Mouse (Mus musculus) heart, postnatal 14 days (tissue): ENCODE measurements at regions not wholly inside any gene's neighbourhood (a gene's known extent, or its start where the extent isn't known, plus 50 kb on each side); places are given as distances from the start of the nearest gene placed in this dataset.

Experiments
- DNase-seq, 2 experiments: peaks; one replicate each; pipeline ENCODE4 v3.0.0; 2021 to 2022
- intact Hi-C: fragments of 180-260 bp; cut with DNase I; formaldehyde crosslinking; loops from one replicate; pipeline ENCODE4 v1.15.1; 2025

DNA sequence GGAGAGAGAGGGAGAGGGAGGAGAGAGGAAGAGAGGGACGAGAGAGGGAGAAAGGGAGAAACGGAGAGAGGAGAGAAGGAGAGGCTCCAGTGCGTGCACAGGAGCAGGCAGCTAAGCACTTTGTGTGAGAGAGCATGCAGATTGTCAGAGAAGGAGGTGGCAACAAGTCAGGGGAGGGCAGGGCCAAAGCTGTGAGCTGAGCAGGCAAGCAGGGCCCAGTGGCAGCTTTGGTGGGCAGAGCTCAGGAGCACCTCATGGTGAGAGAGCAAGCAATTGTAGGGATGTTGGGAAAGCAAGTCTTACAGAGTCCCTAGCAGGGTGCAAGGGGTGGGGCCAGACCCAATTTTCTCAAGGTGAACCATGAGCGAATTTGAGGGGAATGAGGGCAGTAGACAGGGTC lies 234.3 kb upstream of the Hey2 start:
- intact Hi-C loops = no loop called here

GRCm38 (mm10) chr10:31076415-31076814 lies 233.8 kb upstream of the Hey2 start:
- intact Hi-C loops = no loop called here
- no peak for DNase-seq

More for the DNA sequence above, 234.3 kb upstream of the Hey2 start:
- DNase-seq = no peak

DNA sequence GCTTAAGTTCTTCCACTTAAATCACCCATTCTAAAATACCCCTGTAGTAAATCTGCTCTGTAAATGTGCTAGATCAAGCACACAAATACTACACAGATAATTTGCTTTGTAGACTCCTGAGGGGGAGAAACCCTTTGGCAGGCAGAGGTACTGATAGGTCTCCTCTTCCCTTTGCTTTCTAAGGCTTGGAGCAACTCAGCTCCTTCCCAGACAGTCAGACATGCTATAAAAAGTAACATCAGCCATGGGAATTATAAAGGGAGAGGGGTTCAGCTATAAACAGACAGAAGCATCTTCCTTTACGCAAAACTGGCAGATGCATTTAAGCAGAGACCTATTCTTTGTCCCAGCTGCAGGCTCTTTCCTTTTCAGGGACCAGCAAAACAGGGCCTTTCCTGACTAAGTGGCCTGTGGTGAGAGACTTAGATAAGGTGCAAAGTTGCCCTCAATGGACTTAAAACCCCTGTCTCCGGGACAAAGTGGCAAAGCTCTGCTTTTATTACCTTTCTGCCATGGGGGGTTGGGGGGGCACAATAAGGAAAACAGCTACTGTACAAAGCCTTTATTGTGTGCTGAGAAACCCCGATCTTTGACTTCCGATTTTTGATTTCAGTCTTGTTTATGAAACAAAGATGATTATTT lies 231.5 kb upstream of the Hey2 start:
- DNase-seq = no peak
- intact Hi-C loops = no loop called here

GRCm38 (mm10) chr10:31068668-31069223 lies 226.1 kb upstream of the Hey2 start:
- no peak for DNase-seq
- intact Hi-C loops = no loop called here

- intact Hi-C loops = no loop called here
- no peak for DNase-seq
Observed at GRCm38 (mm10) chr10:31062732-31063131, 220.1 kb upstream of the Hey2 start.

- intact Hi-C loops = no loop called here
- DNase-seq = no peak
Observed at GRCm38 (mm10) chr10:31053260-31053659, 210.7 kb upstream of the Hey2 start.

- intact Hi-C loops = no loop called here
- DNase-seq = no peak
Observed at GRCm38 (mm10) chr10:31051222-31051621, 208.6 kb upstream of the Hey2 start.

DNA sequence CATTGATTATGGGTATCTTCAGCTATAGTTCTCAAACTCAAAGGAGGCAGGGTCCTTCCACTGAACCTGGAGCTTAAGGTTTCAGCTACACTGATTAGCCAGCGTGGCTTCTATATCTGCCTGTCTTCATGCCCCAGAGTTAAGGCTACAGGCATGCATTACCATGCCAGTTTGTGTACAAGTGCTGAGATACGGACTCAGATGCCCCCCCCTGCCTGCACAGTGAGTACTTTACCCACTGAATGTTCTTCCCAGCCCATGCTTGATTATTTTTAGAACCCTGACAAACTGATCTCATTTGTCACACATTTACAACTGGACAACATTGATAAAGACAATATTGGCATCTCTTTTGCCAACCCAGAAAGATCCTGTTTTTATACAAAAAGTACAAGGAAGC lies 206.8 kb upstream of the Hey2 start:
- DNase-seq = no peak
- intact Hi-C loops = no loop called here

DNA sequence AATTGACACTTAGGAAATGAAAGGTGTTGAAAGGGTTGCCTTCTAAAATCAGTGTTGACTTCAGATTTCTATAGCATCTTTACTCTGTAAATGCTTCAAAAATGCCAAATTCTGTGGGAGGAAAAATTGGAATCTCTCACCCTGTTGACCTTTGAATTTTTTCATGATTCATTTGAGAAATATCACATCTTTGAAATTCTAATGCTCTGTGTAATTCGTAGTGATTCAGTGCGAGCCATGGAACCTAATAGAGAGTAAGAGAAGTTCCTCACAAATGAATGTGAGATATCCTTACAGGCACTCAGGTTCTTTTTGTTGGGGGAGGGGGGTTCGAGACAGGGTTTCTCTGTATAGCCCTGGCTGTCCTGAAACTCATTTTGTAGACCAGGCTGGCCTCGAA lies 193.0 kb upstream of the Hey2 start:
- DNase-seq = no peak
- intact Hi-C loops = no loop called here

DNA sequence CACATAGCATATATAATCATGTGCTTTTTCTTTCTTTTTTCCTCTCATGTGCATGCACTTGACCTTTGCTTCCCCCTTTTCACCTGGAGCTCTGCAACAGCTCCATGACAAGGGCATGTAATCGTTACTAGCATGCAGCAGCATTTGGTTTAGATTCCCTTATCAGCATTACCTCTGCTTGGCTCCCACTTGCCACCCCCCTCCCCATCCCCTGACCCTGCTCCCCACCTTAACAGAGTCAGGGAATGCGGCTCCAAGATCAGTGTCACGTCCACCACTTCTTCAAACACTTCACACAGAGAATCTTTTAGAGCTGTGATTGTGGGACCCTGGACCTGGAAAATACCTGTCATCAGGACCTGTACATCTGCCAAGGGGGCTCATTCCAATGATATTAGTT lies 192.2 kb upstream of the Hey2 start:
- intact Hi-C loops = no loop called here
- DNase-seq = no peak

DNA sequence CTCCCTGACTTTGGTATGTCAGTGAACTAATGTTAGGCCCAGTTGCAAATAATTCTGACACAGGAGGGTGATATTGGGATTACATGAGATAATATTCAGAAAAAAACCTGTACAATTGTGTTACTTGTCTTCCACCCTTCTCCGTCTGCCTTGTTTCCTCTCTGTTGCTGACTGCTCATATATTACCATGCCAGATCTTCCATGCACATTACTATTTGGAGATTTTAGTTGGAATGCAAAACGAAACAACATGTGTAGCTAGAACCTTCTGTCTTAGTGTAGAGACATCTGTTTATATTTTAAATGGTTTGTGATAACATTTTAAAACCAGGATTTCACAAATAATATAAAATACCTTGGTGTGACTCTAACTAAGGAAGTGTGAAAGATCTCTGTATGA lies 188.1 kb upstream of the Hey2 start:
- no peak for DNase-seq
- intact Hi-C loops = no loop called here

- intact Hi-C loops = no loop called here
- DNase-seq = no peak
Observed at GRCm38 (mm10) chr10:31026440-31026839, 183.8 kb upstream of the Hey2 start.

DNA sequence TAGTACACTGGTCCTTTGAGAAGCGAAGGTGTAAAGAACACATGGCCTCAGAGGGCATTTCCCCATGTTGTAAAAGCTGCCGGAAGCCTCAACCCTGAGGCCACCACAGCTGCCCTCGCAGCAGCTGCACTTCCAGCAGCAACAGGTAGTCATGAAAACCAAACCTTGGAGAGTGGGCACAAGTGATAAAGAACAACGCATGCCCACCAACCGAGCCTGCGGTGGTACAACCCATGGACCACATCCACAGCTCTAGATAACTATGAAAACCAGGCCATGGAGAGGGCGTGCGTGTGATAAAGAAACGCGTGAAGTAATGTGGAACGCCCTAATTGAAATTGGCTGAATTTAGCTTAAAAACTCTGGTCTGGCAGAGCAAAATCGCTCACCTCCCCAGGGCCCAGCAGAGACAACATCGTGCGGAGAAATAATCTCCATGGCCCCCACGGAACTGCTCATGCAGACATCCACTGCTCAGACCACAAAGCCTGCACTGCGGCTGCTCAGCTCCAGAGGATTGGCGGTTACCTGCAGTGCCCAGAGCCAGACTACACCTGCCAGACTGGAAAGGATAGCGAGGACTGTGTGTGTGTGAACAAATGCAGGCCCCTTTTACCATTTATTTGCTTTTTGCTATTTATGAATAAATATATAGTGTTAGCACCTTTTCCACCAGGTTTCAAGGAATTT lies 170.2 kb upstream of the Hey2 start:
- no peak for DNase-seq
- intact Hi-C loops = no loop called here

DNA sequence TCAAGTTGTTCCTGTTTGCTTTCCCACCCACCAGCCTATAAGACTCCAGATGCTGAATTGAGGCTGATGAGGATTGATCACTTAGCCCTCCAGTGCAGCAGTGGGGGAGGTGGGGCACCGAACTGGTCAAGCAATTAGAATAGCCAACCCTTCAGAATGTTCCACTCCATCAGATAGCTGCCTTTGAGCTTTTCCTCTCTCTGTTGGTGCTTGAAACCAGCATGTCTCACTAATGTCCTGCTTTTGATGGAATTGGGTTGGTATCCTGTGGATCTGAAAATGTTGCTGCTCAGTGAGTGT lies 167.3 kb upstream of the Hey2 start:
- intact Hi-C loops = no loop called here
- DNase-seq = no peak

GRCm38 (mm10) chr10:31009128-31009954 lies 166.7 kb upstream of the Hey2 start:
- DNase-seq = no peak
- intact Hi-C loops = no loop called here

GRCm38 (mm10) chr10:30998163-30998944 lies 155.8 kb upstream of the Hey2 start:
- DNase-seq = no peak
- intact Hi-C loops = no loop called here

GRCm38 (mm10) chr10:30992167-30992566 lies 149.6 kb upstream of the Hey2 start:
- intact Hi-C loops = no loop called here
- DNase-seq = no peak

- peak in 1 of 2 experiments; percentile 17 for DNase-seq
- intact Hi-C loops = no loop called here
Observed at GRCm38 (mm10) chr10:30980279-30980968, 137.8 kb upstream of the Hey2 start.

GRCm38 (mm10) chr10:30979766-30980165 lies 137.2 kb upstream of the Hey2 start:
- intact Hi-C loops = no loop called here
- DNase-seq = no peak

DNA sequence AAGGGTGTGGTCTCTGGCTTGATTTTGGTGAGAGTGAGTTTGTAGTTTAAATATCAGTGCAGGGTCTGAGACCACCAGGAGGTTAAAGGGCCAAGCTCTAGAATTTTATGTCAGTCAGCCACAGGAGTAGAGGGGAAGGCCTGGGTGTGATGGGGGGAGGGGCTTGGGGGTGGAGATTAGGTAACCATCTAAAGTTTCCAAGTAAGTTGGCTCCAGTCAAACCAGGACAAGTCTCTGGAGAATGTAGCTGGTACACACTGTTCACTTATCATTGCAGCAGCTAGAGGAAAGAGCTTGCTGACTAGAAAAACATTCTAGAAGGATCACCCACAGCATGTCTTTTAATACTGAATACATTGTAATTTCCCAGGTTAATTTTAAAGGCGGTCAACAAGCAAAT lies 123.6 kb upstream of the Hey2 start:
- intact Hi-C loops = no loop called here
- DNase-seq = no peak
